Mouse (Mus musculus): Measurements from ENCODE around the gene Nit2.
"Not testable (repeated sequence)": the region's sequence is repeated elsewhere in the genome, so short reads cannot be mapped to it uniquely, and the experiment has no call there.

The Nit2 gene

GRCm38 (mm10) chr16:57166611-57167513 is at the start of gene Nit2:
Nit2 (minus strand) TSS chr16:57167341.
- DNase-seq = peak; percentile 92

GRCm38 (mm10) chr16:57215957-57216356 is 48.8 kb upstream of the Nit2 start:
- no peak for DNase-seq

- no peak for DNase-seq
Observed at GRCm38 (mm10) chr16:57211037-57211436, 43.9 kb upstream of the Nit2 start.

- DNase-seq = no peak
Observed at GRCm38 (mm10) chr16:57208342-57208741, 41.2 kb upstream of the Nit2 start.

- DNase-seq = no peak
Observed at GRCm38 (mm10) chr16:57197281-57197680, 30.1 kb upstream of the Nit2 start.

GRCm38 (mm10) chr16:57196590-57196989 is 29.4 kb upstream of the Nit2 start:
- DNase-seq = no peak

GRCm38 (mm10) chr16:57191214-57191613 is 24.1 kb upstream of the Nit2 start:
- no peak for DNase-seq

- no peak for DNase-seq
Observed at GRCm38 (mm10) chr16:57190390-57190789, 23.2 kb upstream of the Nit2 start.

- DNase-seq = no peak
Observed at GRCm38 (mm10) chr16:57189493-57189892, 22.4 kb upstream of the Nit2 start.

GRCm38 (mm10) chr16:57186618-57187017 is 19.5 kb upstream of the Nit2 start:
- DNase-seq = no peak

- DNase-seq = no peak
Observed at GRCm38 (mm10) chr16:57182037-57182436, 14.9 kb upstream of the Nit2 start.

GRCm38 (mm10) chr16:57181180-57181579 is 14.0 kb upstream of the Nit2 start:
- DNase-seq = peak; percentile 20

GRCm38 (mm10) chr16:57177664-57178063 is 10.5 kb upstream of the Nit2 start:
- DNase-seq = no peak

- no peak for DNase-seq
Observed at GRCm38 (mm10) chr16:57177254-57177653, 10.1 kb upstream of the Nit2 start.

- DNase-seq = peak; percentile 59
Observed at GRCm38 (mm10) chr16:57176276-57176675, 9.1 kb upstream of the Nit2 start.

- no peak for DNase-seq
Observed at GRCm38 (mm10) chr16:57175751-57176150, 8.6 kb upstream of the Nit2 start.

GRCm38 (mm10) chr16:57174480-57174879 is 7.3 kb upstream of the Nit2 start:
- DNase-seq = not testable (repeated sequence)

- DNase-seq = no peak
Observed at GRCm38 (mm10) chr16:57171570-57171969, 4.4 kb upstream of the Nit2 start.

- no peak for DNase-seq
Observed at GRCm38 (mm10) chr16:57171161-57171560, 4.0 kb upstream of the Nit2 start.

GRCm38 (mm10) chr16:57168236-57168635 is 1.1 kb upstream of the Nit2 start:
- no peak for DNase-seq

GRCm38 (mm10) chr16:57167514-57167912 is 372 bp upstream of the Nit2 start:
- DNase-seq = no peak

- DNase-seq = no peak
Observed at GRCm38 (mm10) chr16:57166086-57166485, 1.1 kb downstream of the Nit2 start.

GRCm38 (mm10) chr16:57165157-57165556 is 2.0 kb downstream of the Nit2 start:
- DNase-seq = no peak

GRCm38 (mm10) chr16:57163694-57164093 is 3.4 kb downstream of the Nit2 start:
- DNase-seq = no peak

GRCm38 (mm10) chr16:57162841-57163240 is 4.3 kb downstream of the Nit2 start:
- no peak for DNase-seq

Data from right cerebral cortex, postnatal 25 days (tissue).